Mouse (Mus musculus) hindbrain, embryonic 12.5 days (tissue): ENCODE measurements at regions not wholly inside any gene's neighbourhood (a gene's known extent, or its start where the extent isn't known, plus 50 kb on each side); places are given as distances from the start of the nearest gene placed in this dataset.

Experiments
- ATAC-seq: fragments of 200-750 bp; cut with Nextera tagmentation; 2 replicates; pipeline ENCODE4 v1.8.0; 2017; ENCODE audit warnings: moderate TSS enrichment; ENCODE audit not compliant: low FRiP score
- H3K27ac ChIP-seq: fragments of 300-500 bp; sonication (generic); 2 replicates; pipeline ENCODE4 v1.5.1; 2016; ENCODE audit warnings: mild to moderate bottlenecking
- H3K27me3 ChIP-seq: fragments of 300-500 bp; sonication (generic); 2 replicates; pipeline ENCODE4 v1.6.1; 2016; ENCODE audit warnings: mild to moderate bottlenecking
- H3K36me3 ChIP-seq: fragments of 300-500 bp; sonication (generic); 2 replicates; pipeline ENCODE4 v1.6.1; 2016; ENCODE audit warnings: mild to moderate bottlenecking
- H3K4me1 ChIP-seq: fragments of 300-500 bp; sonication (generic); 2 replicates; pipeline ENCODE4 v1.6.1; 2016
- H3K4me2 ChIP-seq: fragments of 300-500 bp; sonication (generic); replicated peaks from 2 replicates; pipeline ENCODE4 v1.6.1; 2016; ENCODE audit warnings: mild to moderate bottlenecking
- H3K4me3 ChIP-seq: fragments of 300-500 bp; sonication (generic); 2 replicates; pipeline ENCODE4 v1.5.1; 2016; ENCODE audit warnings: mild to moderate bottlenecking
- H3K9ac ChIP-seq: fragments of 300-500 bp; sonication (generic); 2 replicates; pipeline ENCODE4 v1.6.1; 2016; ENCODE audit warnings: mild to moderate bottlenecking, moderate library complexity
- H3K9me3 ChIP-seq: fragments of 300-500 bp; sonication (generic); replicated peaks from 2 replicates; pipeline ENCODE4 v1.6.1; 2016; ENCODE audit warnings: mild to moderate bottlenecking
- WGBS: fragments of 180-500 bp; shearing (Covaris S2); methylation state at CpG from one replicate; pipeline ENCODE4 v1.1.7; 2016; 5-methylcytosine and 5-hydroxymethylcytosine counted together

GRCm38 (mm10) chr7:73654193-73654871 lies 85.8 kb upstream of the Fam174b start:
- Histone ChIP-seq H3K4me3 (no peak overlapping the region), H3K4me2 (peak overlapping the region; percentile 17; the same call in 1 of the 2 replicates), H3K27me3 (0 out of 2 replicates have a peak, but pooled peaks cover 6% of the 10 kb centered on the region), H3K36me3 (no peaks in the 10 kb centered on the region), H3K4me1 (peaks cover 6% of the 10 kb centered on the region; the same call in 1 of the 2 replicates), H3K27ac (no peak overlapping the region), H3K9me3 (peaks cover 3% of the 10 kb centered on the region; the same call in 1 of the 2 replicates), H3K9ac (no peak overlapping the region)
- ATAC-seq: peak; percentile 55; the same call in 1 of the 2 replicates
- 33% methylated on average over 12 of the region's 12 CpGs for WGBS

GRCm38 (mm10) chr7:73650909-73651308 lies 89.2 kb upstream of the Fam174b start:
- 0 out of 2 replicates have a peak, but pooled peaks cover 6% of the 10 kb centered on the region for H3K27me3 ChIP-seq
- no peak overlapping the region for H3K27ac ChIP-seq
- H3K9ac ChIP-seq: no peak overlapping the region
- peaks cover 6% of the 10 kb centered on the region; the same call in 1 of the 2 replicates for H3K4me1 ChIP-seq
- H3K4me3 ChIP-seq: no peak overlapping the region
- H3K4me2 ChIP-seq: no peak overlapping the region
- ATAC-seq: no peak
- no peaks in the 10 kb centered on the region for H3K36me3 ChIP-seq
- 93% methylated on average over 6 of the region's 6 CpGs for WGBS
- peaks cover 3% of the 10 kb centered on the region; the same call in 1 of the 2 replicates for H3K9me3 ChIP-seq

GRCm38 (mm10) chr7:73648010-73648409 lies 92.1 kb upstream of the Fam174b start:
- H3K9me3 ChIP-seq: peaks cover 3% of the 10 kb centered on the region; the same call in 1 of the 2 replicates
- H3K36me3 ChIP-seq: no peaks in the 10 kb centered on the region
- no peak overlapping the region for H3K4me3 ChIP-seq
- H3K9ac ChIP-seq: no peak overlapping the region
- 0 out of 2 replicates have a peak, but pooled peaks cover under 1% of the 10 kb centered on the region for H3K27me3 ChIP-seq
- no peak overlapping the region for H3K27ac ChIP-seq
- 23% methylated on average over 4 of the region's 4 CpGs for WGBS
- no peak overlapping the region for H3K4me2 ChIP-seq
- ATAC-seq: no peak
- peaks cover 3% of the 10 kb centered on the region; the same call in 1 of the 2 replicates for H3K4me1 ChIP-seq

GRCm38 (mm10) chr7:73647140-73647539 lies 93.0 kb upstream of the Fam174b start:
- H3K4me2 ChIP-seq: no peak overlapping the region

GRCm38 (mm10) chr7:73646711-73647110 lies 93.4 kb upstream of the Fam174b start:
- WGBS: 61% methylated on average over 5 of the region's 5 CpGs
- 0 out of 2 replicates have a peak, but pooled peaks cover under 1% of the 10 kb centered on the region for H3K27me3 ChIP-seq
- no peaks in the 10 kb centered on the region for H3K36me3 ChIP-seq
- no peak overlapping the region for H3K4me2 ChIP-seq
- ATAC-seq: peak; percentile 46; the same call in 1 of the 2 replicates
- no peak overlapping the region for H3K9ac ChIP-seq
- peaks cover 3% of the 10 kb centered on the region; the same call in 1 of the 2 replicates for H3K4me1 ChIP-seq
- no peak overlapping the region for H3K27ac ChIP-seq
- no peak overlapping the region for H3K4me3 ChIP-seq
- H3K9me3 ChIP-seq: peaks cover 3% of the 10 kb centered on the region; the same call in 1 of the 2 replicates

More at GRCm38 (mm10) chr7:73647140-73647539, 93.0 kb upstream of the Fam174b start:
- WGBS: 77% methylated on average over 4 of the region's 4 CpGs
- Histone ChIP-seq H3K36me3 (no peaks in the 10 kb centered on the region), H3K4me1 (peaks cover 3% of the 10 kb centered on the region; the same call in 1 of the 2 replicates), H3K27me3 (no peaks in the 10 kb centered on the region), H3K4me3 (no peak overlapping the region), H3K9me3 (peaks cover 3% of the 10 kb centered on the region; the same call in 1 of the 2 replicates), H3K9ac (no peak overlapping the region), H3K27ac (no peak overlapping the region)
- no peak for ATAC-seq

GRCm38 (mm10) chr7:73644362-73644904 lies 95.7 kb upstream of the Fam174b start:
- Histone ChIP-seq H3K9ac (no peak overlapping the region), H3K4me3 (no peak overlapping the region), H3K27me3 (peaks cover 21% of the 10 kb centered on the region), H3K4me2 (no peak overlapping the region), H3K27ac (no peak overlapping the region), H3K4me1 (peaks cover 3% of the 10 kb centered on the region; the same call in 1 of the 2 replicates), H3K9me3 (no peaks in the 10 kb centered on the region), H3K36me3 (no peaks in the 10 kb centered on the region)
- peak; percentile 38; the same call in 1 of the 2 replicates for ATAC-seq
- WGBS: 53% methylated on average over 4 of the region's 4 CpGs

- no peak overlapping the region for H3K27ac ChIP-seq
- WGBS: 63% methylated on average over 10 of the region's 10 CpGs
- H3K9ac ChIP-seq: no peak overlapping the region
- no peak overlapping the region for H3K4me2 ChIP-seq
- H3K9me3 ChIP-seq: no peaks in the 10 kb centered on the region
- no peaks in the 10 kb centered on the region for H3K36me3 ChIP-seq
- peaks cover 3% of the 10 kb centered on the region; the same call in 1 of the 2 replicates for H3K4me1 ChIP-seq
- ATAC-seq: no peak
- H3K27me3 ChIP-seq: peaks cover 21% of the 10 kb centered on the region
- no peak overlapping the region for H3K4me3 ChIP-seq
Measured at GRCm38 (mm10) chr7:73643993-73644335, 96.1 kb upstream of the Fam174b start.

GRCm38 (mm10) chr7:73643306-73643992 lies 96.7 kb upstream of the Fam174b start:
- ATAC-seq: no peak; the same call in 1 of the 2 replicates
- Histone ChIP-seq H3K4me2 (no peak overlapping the region), H3K9ac (no peak overlapping the region), H3K36me3 (no peaks in the 10 kb centered on the region), H3K27ac (no peak overlapping the region), H3K27me3 (peaks cover 21% of the 10 kb centered on the region), H3K4me1 (peaks cover 3% of the 10 kb centered on the region; the same call in 1 of the 2 replicates), H3K9me3 (no peaks in the 10 kb centered on the region), H3K4me3 (no peak overlapping the region)
- 83% methylated on average over 19 of the region's 19 CpGs for WGBS

GRCm38 (mm10) chr7:73640194-73640593 lies 98.6 kb upstream of the Chd2 start:
- WGBS: 50% methylated on average over 2 of the region's 2 CpGs
- H3K27ac ChIP-seq: no peak overlapping the region
- H3K36me3 ChIP-seq: no peaks in the 10 kb centered on the region
- no peak overlapping the region for H3K4me3 ChIP-seq
- H3K9me3 ChIP-seq: no peaks in the 10 kb centered on the region
- H3K4me1 ChIP-seq: peaks cover 14% of the 10 kb centered on the region
- H3K4me2 ChIP-seq: no peak overlapping the region
- peaks cover 36% of the 10 kb centered on the region for H3K27me3 ChIP-seq
- ATAC-seq: no peak
- H3K9ac ChIP-seq: no peak overlapping the region

GRCm38 (mm10) chr7:73637810-73638125 lies 96.1 kb upstream of the Chd2 start:
- Histone ChIP-seq H3K27ac (no peak overlapping the region), H3K36me3 (no peaks in the 10 kb centered on the region), H3K27me3 (peaks cover 51% of the 10 kb centered on the region), H3K4me1 (peaks cover 11% of the 10 kb centered on the region; the same call in 1 of the 2 replicates), H3K4me2 (no peak overlapping the region), H3K9me3 (no peaks in the 10 kb centered on the region), H3K4me3 (no peak overlapping the region), H3K9ac (no peak overlapping the region)
- ATAC-seq: peak; percentile 92
- WGBS: 18% methylated on average over 4 of the region's 4 CpGs

- H3K9me3 ChIP-seq: no peaks in the 10 kb centered on the region; the same call in 1 of the 2 replicates
- no peak overlapping the region for H3K9ac ChIP-seq
- WGBS: 48% methylated on average over 5 of the region's 5 CpGs
- ATAC-seq: peak; percentile 1; the same call in 1 of the 2 replicates
- no peak overlapping the region for H3K27ac ChIP-seq
- H3K4me1 ChIP-seq: peaks cover 11% of the 10 kb centered on the region; the same call in 1 of the 2 replicates
- H3K27me3 ChIP-seq: peaks cover 54% of the 10 kb centered on the region
- H3K4me3 ChIP-seq: no peak overlapping the region
- H3K36me3 ChIP-seq: no peaks in the 10 kb centered on the region
- no peak overlapping the region for H3K4me2 ChIP-seq
Measured at GRCm38 (mm10) chr7:73637101-73637809, 95.6 kb upstream of the Chd2 start.
